Comparison of ENCODE assay signal across 23 mouse cellular contexts in genomic region chr1:159576246-159576645, GRCm38 (mm10). TPM values are rescaled to one million over a fixed set of nuclear protein-coding genes. Genes with fewer than 3 reads are reported as not detected.
DNase-seq lines count a peak whose midpoint lies in the region; ATAC-seq and TF ChIP-seq lines count a peak whose summit lies in the region.
"Had no signal": no experiment of that assay in that cellular context is flagged by ENCODE, and none has a peak within 500 bp of the region (broad histone marks: within the 10 kb centered on the region; RNA-seq: fewer than 3 reads in every experiment).

No protein-coding gene starts in this region.

- peak overlapping the region; percentile 75 for H3K27ac ChIP-seq in layer of hippocampus, adult 2 months
- no peak overlapping the region for H3K27ac ChIP-seq in midbrain, embryonic 11.5 days (ENCODE audit: low read depth, low read length)
- H3K27ac ChIP-seq in midbrain, embryonic 10.5 days (replicated peaks) = no peak overlapping the region

- DNase-seq in heart, adult 11 months = peak; percentile 55
- no peak for DNase-seq in heart, postnatal 4 days
- DNase-seq in layer of hippocampus, adult 2 months (ENCODE audit: low spot score in 2 of 2) = no peak
- no peak for DNase-seq in layer of hippocampus, postnatal 25 days (ENCODE audit: extremely low spot score in 1 of 2, low spot score in 1 of 2)
- peak; percentile 54 for DNase-seq in midbrain, embryonic 11.5 days (ENCODE audit: low spot score, missing footprints)
- no peak for DNase-seq in midbrain, embryonic 10.5 days (ENCODE audit: low spot score)
- DNase-seq: adrenal gland, adult 2 months; adrenal gland, adult 8-10 months; adrenal gland, postnatal 10 days; adrenal gland, postnatal 14 days; adrenal gland, postnatal 25 days; adrenal gland, postnatal 36 days; B cell, adult 2 months; cerebellum, adult 11 months; cerebellum, adult 11-12 months; cerebellum, adult 18-20 months had no signal

- no peaks in the 10 kb centered on the region for H3K27me3 ChIP-seq in midbrain, embryonic 11.5 days (ENCODE audit: control insufficient read depth, insufficient read depth, low read length)
- peaks cover 29% of the 10 kb centered on the region for H3K27me3 ChIP-seq in midbrain, embryonic 10.5 days (ENCODE audit: low read depth, poor library complexity, severe bottlenecking)
- H3K27me3 ChIP-seq: Patski had no signal

- H3K9ac ChIP-seq in midbrain, embryonic 11.5 days (ENCODE audit: low read length) = no peak overlapping the region

- H3K4me2 ChIP-seq in midbrain, embryonic 11.5 days = no peak overlapping the region

- H3K4me1 ChIP-seq in midbrain, embryonic 11.5 days (ENCODE audit: control insufficient read depth, insufficient read depth, low read length) = no peaks in the 10 kb centered on the region
- H3K4me1 ChIP-seq in midbrain, embryonic 10.5 days = peaks cover 4% of the 10 kb centered on the region; the same call in 1 of the 2 replicates

- H3K9me3 ChIP-seq in midbrain, embryonic 11.5 days (ENCODE audit: control insufficient read depth, low read length) = no peaks in the 10 kb centered on the region
- no peaks in the 10 kb centered on the region for H3K9me3 ChIP-seq in midbrain, embryonic 10.5 days (replicated peaks)
- H3K9me3 ChIP-seq: G1E had no signal

- H3K4me3 ChIP-seq in layer of hippocampus, adult 2 months = no peak overlapping the region
- no peak overlapping the region for H3K4me3 ChIP-seq in midbrain, embryonic 11.5 days (ENCODE audit: low read depth, low read length)
- no peak overlapping the region for H3K4me3 ChIP-seq in midbrain, embryonic 10.5 days

- no peaks in the 10 kb centered on the region for H3K36me3 ChIP-seq in midbrain, embryonic 11.5 days (ENCODE audit: control insufficient read depth, insufficient read depth, low read length)
- H3K36me3 ChIP-seq in midbrain, embryonic 10.5 days = no peaks in the 10 kb centered on the region
- H3K36me3 ChIP-seq: G1E had no signal

- TF ChIP-seq CTCF in layer of hippocampus, adult 2 months (conservative IDR thresholded peaks at IDR 0.05) = no peak

- no peak for ATAC-seq in midbrain, embryonic 11.5 days (ENCODE audit: low FRiP score)
- ATAC-seq: activated CD4-positive, CD25-positive, alpha-beta regulatory T cell, adult 4 months; CD4-positive, CD25-positive, alpha-beta regulatory T cell, adult 4 months; Patski had no signal

- WGBS in midbrain, embryonic 11.5 days = 86% methylated on average over 2 of the region's 2 CpGs
- WGBS in midbrain, embryonic 10.5 days = 79% methylated on average over 2 of the region's 2 CpGs

RNA-seq across cellular contexts. Expression of gene Tnr, which starts 52.7 kb away (rescaled TPM):
- total RNA-seq in heart, postnatal 4 days (2021) = under 1 TPM; 0.17 to 0.50 TPM
- total RNA-seq in layer of hippocampus, adult 2 months (2021) = 100 to 1,000 TPM; 157 to 159 TPM
- total RNA-seq in layer of hippocampus, postnatal 25 days (2021) = 100 to 1,000 TPM; 158 to 175 TPM
- polyA plus RNA-seq in midbrain, embryonic 11.5 days (2014; fragmentation: Nextera tagmentation; extraction: Ambion mirVana) = 0.16 and 0.77 TPM in 2 replicates
- polyA plus RNA-seq in midbrain, embryonic 10.5 days (2016; fragmentation: Nextera tagmentation; extraction: Ambion mirVana) = 0.05 and 0.53 TPM in 2 replicates
- total RNA-seq: CH12.LX, ES-E14, MEL had no signal
- polyA plus RNA-seq: CD4-positive, CD25-positive, alpha-beta regulatory T cell, adult 4 months; G1E had no signal

Comparison
In these comparisons a context has a peak if more than half of its experiments do, and no peak if none do; other contexts are left out.
1. DNase-seq: peak in heart, adult 11 months (single experiment) and midbrain, embryonic 11.5 days (single experiment); none in heart, postnatal 4 days (single experiment), layer of hippocampus, adult 2 months (0 of 2), layer of hippocampus, postnatal 25 days (0 of 2) and midbrain, embryonic 10.5 days (single experiment).
2. RNA of gene Tnr, which starts 52.7 kb away (total RNA-seq): 158 to 175 TPM in layer of hippocampus, postnatal 25 days and 157 to 159 TPM in layer of hippocampus, adult 2 months; 0.17 to 0.50 TPM in heart, postnatal 4 days; every median in the first group is over 100 times any median in the second.